Mouse (Mus musculus) effector memory CD4-positive, alpha-beta T cell, adult 5 months (primary cell): ENCODE results near the gene Prss38. TPM values are rescaled to one million over a fixed set of nuclear protein-coding genes. Genes with fewer than 3 reads are reported as not detected.

ENCODE experiments used
- polyA plus RNA-seq: library from polyadenylated mRNA; unstranded; fragments of 100-300 nt; shearing (Covaris generic); gene quantifications from one replicate; pipeline ENCODE4 v1.2.1, GENCODE M21; 2017

Prss38 gene
- not detected for polyA plus RNA-seq

GRCm38 (mm10) chr11:59375475-59375874, at the start of gene Prss38:
Gene Prss38 (minus strand): TSS chr11:59375657.

Other genes with a start within 250 kb of the Prss38 start
- gene Obscn, start 239.3 kb downstream of the Prss38 start, polyA plus RNA-seq = not detected
- gene Iba57, start 211.9 kb downstream of the Prss38 start, polyA plus RNA-seq = 16.7 TPM
- gene Gjc2, start 192.4 kb downstream of the Prss38 start, polyA plus RNA-seq = not detected
- gene Guk1, start 183.4 kb downstream of the Prss38 start, polyA plus RNA-seq = 56.0 TPM
- 20.8 TPM for gene Mrpl55, start 173.2 kb downstream of the Prss38 start, polyA plus RNA-seq
- gene 2310033P09Rik, start 167.3 kb downstream of the Prss38 start, polyA plus RNA-seq = 43.8 TPM
- gene Arf1, start 147.4 kb downstream of the Prss38 start, polyA plus RNA-seq = 584 TPM
- not detected for gene Wnt3a, start 84.9 kb downstream of the Prss38 start, polyA plus RNA-seq
- gene Wnt9a, start 68.7 kb downstream of the Prss38 start, polyA plus RNA-seq = not detected
- gene Jmjd4, start 74.4 kb upstream of the Prss38 start, polyA plus RNA-seq = 7.3 TPM
- gene Snap47, start 75.5 kb upstream of the Prss38 start, polyA plus RNA-seq = 27.7 TPM
- 1.7 TPM for gene Zfp867, start 96.8 kb upstream of the Prss38 start, polyA plus RNA-seq
- 17.6 TPM for gene Zkscan17, start 151.1 kb upstream of the Prss38 start, polyA plus RNA-seq
- not detected for gene Nlrp3, start 165.9 kb upstream of the Prss38 start, polyA plus RNA-seq
- not detected for gene Olfr222, start 200.6 kb upstream of the Prss38 start, polyA plus RNA-seq
- gene Olfr223, start 217.6 kb upstream of the Prss38 start, polyA plus RNA-seq = not detected